Mouse (Mus musculus) G1E (cell line): ENCODE results near the gene Cfap45.

ENCODE experiments used
- CTCF ChIP-seq: IDR thresholded peaks from 2 replicates; pipeline ENCODE4 v1.5.1; 2012; ENCODE audit warnings: low read depth, low read length, inconsistent platforms, mixed read lengths
- POLR2AphosphoS5 ChIP-seq: IDR thresholded peaks from 2 replicates; pipeline ENCODE4 v1.6.1; 2012; ENCODE audit warnings: low read depth, low read length, inconsistent platforms; ENCODE audit not compliant: insufficient replicate concordance

- TF ChIP-seq POLR2AphosphoS5 (no peak), CTCF (no peak)
These were observed 39.5 kb upstream of the Cfap45 start for GRCm38 (mm10) chr1:172481111-172481510.
